Mouse (Mus musculus) embryonic facial prominence, embryonic 11.5 days (tissue): ENCODE data around the gene Dnal1. TPM values are rescaled to one million over a fixed set of nuclear protein-coding genes. Genes with fewer than 3 reads are reported as not detected.
"Not testable (repeated sequence)": the region's sequence is repeated elsewhere in the genome, so short reads cannot be mapped to it uniquely, and the experiment has no call there.

Source experiments
- ATAC-seq: fragments of 200-750 bp; cut with Nextera tagmentation; replicated peaks from 2 replicates; pipeline ENCODE4 v1.8.0; 2017; ENCODE audit warnings: low read depth; ENCODE audit not compliant: insufficient number of reproducible peaks, low FRiP score, low TSS enrichment
- DNase-seq: peaks from one replicate; pipeline ENCODE4 v3.0.0-alpha.2; 2015; ENCODE audit warnings: low spot score
- H3K27ac ChIP-seq: fragments of 300-500 bp; sonication (generic); replicated peaks from 2 replicates; pipeline ENCODE4 v1.5.1; 2014; ENCODE audit warnings: mild to moderate bottlenecking, low read depth, low read length, control low read depth
- H3K27me3 ChIP-seq: fragments of 300-500 bp; sonication (generic); 2 replicates; pipeline ENCODE4 v1.6.1; 2014; ENCODE audit warnings: mild to moderate bottlenecking, low read length, moderate library complexity, mixed read lengths; ENCODE audit not compliant: control insufficient read depth, insufficient read depth
- H3K36me3 ChIP-seq: fragments of 300-500 bp; sonication (generic); replicated peaks from 2 replicates; pipeline ENCODE4 v1.6.1; 2014; ENCODE audit warnings: low read depth, mild to moderate bottlenecking, low read length, moderate library complexity, mixed read lengths; ENCODE audit not compliant: control insufficient read depth, insufficient read depth
- H3K4me1 ChIP-seq: fragments of 300-500 bp; sonication (generic); 2 replicates; pipeline ENCODE4 v1.6.1; 2014; ENCODE audit warnings: low read length, mixed read lengths; ENCODE audit not compliant: control insufficient read depth, insufficient read depth
- H3K4me2 ChIP-seq: fragments of 300-500 bp; sonication (generic); 2 replicates; pipeline ENCODE4 v1.6.1; 2014; ENCODE audit warnings: low read depth, mild to moderate bottlenecking, control low read depth, low read length, moderate library complexity
- H3K4me3 ChIP-seq: fragments of 300-500 bp; sonication (generic); 2 replicates; pipeline ENCODE4 v1.5.1; 2014; ENCODE audit warnings: low read depth, low read length, control low read depth
- H3K9ac ChIP-seq: fragments of 300-500 bp; sonication (generic); replicated peaks from 2 replicates; pipeline ENCODE4 v1.6.1; 2014; ENCODE audit warnings: mild to moderate bottlenecking, control low read depth, low read length
- H3K9me3 ChIP-seq: fragments of 300-500 bp; sonication (generic); replicated peaks from 2 replicates; pipeline ENCODE4 v1.6.1; 2016; ENCODE audit warnings: mild to moderate bottlenecking, low read length, inconsistent platforms, mixed read lengths; ENCODE audit not compliant: control insufficient read depth
- whole genome bisulfite sequencing: fragments of 180-500 bp; shearing (Covaris S2); extraction: QIAGEN DNeasy Blood & Tissue Kit; methylation state at CpG from one replicate; pipeline ENCODE4 v1.1.7; 2014; 5-methylcytosine and 5-hydroxymethylcytosine counted together
- polyA plus RNA-seq: library from polyadenylated mRNA; unstranded; fragments of >200 nt; fragmentation: Nextera tagmentation; extraction: Ambion mirVana; gene quantifications from 2 replicates; pipeline ENCODE4 v1.2.1, GENCODE M21; 2014

The Dnal1 gene
- polyA plus RNA-seq, 1 experiment from 2014 or later: 6.8 TPM

- no peak overlapping the region for H3K9ac ChIP-seq
- no peaks in the 10 kb centered on the region for H3K36me3 ChIP-seq
- no peaks in the 10 kb centered on the region for H3K9me3 ChIP-seq
- no peaks in the 10 kb centered on the region for H3K27me3 ChIP-seq
- DNase-seq (no peak), ATAC-seq (no peak)
- H3K27ac ChIP-seq: no peak overlapping the region
- no peak overlapping the region for H3K4me3 ChIP-seq
- no peaks in the 10 kb centered on the region for H3K4me1 ChIP-seq
- H3K4me2 ChIP-seq: no peak overlapping the region
- WGBS: 65% methylated on average over 2 of the region's 2 CpGs
Measured at GRCm38 (mm10) chr12:84083842-84084241, 30.3 kb upstream of the Dnal1 start.

GRCm38 (mm10) chr12:84084581-84084980 is 29.6 kb upstream of the Dnal1 start:
- H3K4me1 ChIP-seq: no peaks in the 10 kb centered on the region
- H3K27ac ChIP-seq: no peak overlapping the region
- H3K27me3 ChIP-seq: no peaks in the 10 kb centered on the region
- ATAC-seq: no peak
- no peaks in the 10 kb centered on the region for H3K36me3 ChIP-seq
- no peak overlapping the region for H3K9ac ChIP-seq
- H3K4me2 ChIP-seq: no peak overlapping the region
- WGBS: 82% methylated on average over 4 of the region's 4 CpGs
- H3K9me3 ChIP-seq: no peaks in the 10 kb centered on the region
- DNase-seq: no peak
- H3K4me3 ChIP-seq: no peak overlapping the region

DNA sequence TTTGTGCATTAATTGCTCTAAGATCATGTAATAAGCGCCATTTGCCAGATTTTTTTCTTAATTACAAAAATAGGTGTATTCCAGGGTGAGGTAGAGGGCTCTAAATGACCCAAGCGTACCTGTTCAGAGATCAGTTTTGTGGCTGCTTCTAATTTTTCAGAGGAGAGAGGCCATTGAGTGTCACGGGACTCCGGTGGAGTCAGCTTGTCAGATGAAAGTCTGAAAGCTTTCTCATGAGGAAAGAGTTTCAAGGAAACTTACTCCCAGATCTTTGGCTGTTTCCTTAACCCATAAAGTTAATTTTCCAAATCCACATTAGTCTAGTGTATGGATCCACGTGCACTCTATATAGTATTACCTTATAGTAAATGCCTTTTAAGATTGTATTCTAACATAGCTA is 19.5 kb upstream of the Dnal1 start:
- not testable (repeated sequence) for H3K27me3 ChIP-seq, H3K27ac ChIP-seq, H3K4me3 ChIP-seq, ATAC-seq, H3K36me3 ChIP-seq, DNase-seq, H3K4me1 ChIP-seq, H3K4me2 ChIP-seq, H3K9ac ChIP-seq, H3K9me3 ChIP-seq
- 84% methylated on average over 5 of the region's 5 CpGs for WGBS

DNA sequence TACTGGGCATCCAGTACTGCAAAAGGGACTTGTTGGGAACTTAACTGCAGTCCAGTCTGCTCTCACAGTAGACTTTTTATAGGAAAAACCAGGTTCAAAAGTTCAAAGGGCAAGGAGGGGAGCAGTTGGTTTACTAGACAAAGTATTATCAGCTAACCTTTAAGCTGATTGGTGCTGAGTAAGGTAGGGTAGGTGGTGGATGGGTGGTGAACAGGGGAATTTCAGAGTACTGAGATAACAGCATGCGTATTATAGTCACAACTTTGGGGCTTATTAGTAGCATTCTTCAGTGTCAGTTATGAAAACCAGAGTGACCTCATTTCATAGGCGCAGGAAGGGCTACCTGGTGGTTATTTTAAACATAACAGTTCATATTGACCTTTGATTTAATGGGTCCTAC is 14.6 kb upstream of the Dnal1 start:
- Histone ChIP-seq H3K27ac (no peak overlapping the region), H3K4me1 (no peaks in the 10 kb centered on the region), H3K27me3 (no peaks in the 10 kb centered on the region), H3K36me3 (no peaks in the 10 kb centered on the region), H3K9ac (no peak overlapping the region), H3K4me3 (no peak overlapping the region), H3K9me3 (no peaks in the 10 kb centered on the region), H3K4me2 (no peak overlapping the region)
- 94% methylated on average over 2 of the region's 2 CpGs for WGBS
- DNase-seq: no peak
- no peak for ATAC-seq

- Histone ChIP-seq H3K27me3 (no peaks in the 10 kb centered on the region), H3K4me2 (no peak overlapping the region; the same call in 1 of the 2 replicates), H3K27ac (no peak overlapping the region), H3K9ac (no peak overlapping the region), H3K4me1 (no peaks in the 10 kb centered on the region), H3K4me3 (no peak overlapping the region), H3K9me3 (no peaks in the 10 kb centered on the region), H3K36me3 (no peaks in the 10 kb centered on the region)
- 50% methylated on average over 1 of the region's 1 CpGs for WGBS
- DNase-seq (no peak), ATAC-seq (no peak)
Measured at GRCm38 (mm10) chr12:84100071-84100470, 14.1 kb upstream of the Dnal1 start.

DNA sequence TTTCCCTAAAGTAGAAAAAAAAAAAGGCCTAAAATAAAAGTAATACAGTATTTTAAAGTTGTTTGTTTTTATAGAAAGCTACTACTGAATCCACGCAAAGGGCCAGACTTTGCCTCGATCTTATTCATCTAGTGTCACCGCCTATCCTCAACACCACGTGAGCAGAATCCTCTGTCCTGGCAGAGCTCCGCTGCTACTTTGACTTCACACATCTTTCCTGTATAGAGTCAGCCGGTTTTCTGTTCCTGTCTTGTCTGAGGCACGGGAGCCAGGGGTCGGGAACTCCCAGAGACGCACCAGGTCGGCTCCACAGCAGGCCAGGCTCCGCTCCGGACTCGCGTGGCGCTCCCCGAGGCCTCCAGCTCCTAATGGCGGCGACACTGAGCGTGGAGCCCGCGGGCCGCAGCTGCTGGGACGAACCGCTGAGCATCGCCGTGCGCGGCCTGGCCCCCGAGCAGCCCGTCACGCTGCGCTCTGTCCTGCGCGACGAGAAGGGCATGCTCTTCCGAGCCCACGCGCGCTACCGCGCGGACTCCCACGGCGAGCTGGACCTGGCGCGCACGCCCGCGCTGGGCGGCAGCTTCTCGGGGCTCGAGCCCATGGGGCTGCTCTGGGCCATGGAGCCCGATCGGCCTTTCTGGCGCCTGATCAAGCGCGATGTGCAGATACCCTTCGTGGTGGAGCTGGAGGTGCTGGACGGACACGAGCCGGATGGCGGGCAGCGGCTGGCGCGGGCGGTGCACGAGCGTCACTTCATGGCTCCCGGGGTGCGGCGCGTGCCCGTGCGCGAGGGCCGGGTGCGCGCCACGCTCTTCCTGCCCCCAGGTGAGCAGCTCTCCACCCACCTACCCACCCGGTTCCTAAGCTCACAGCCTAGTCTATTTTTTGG is 13.3 kb upstream of the Dnal1 start, which contains the start of gene Acot6:
Gene Acot6 (plus strand): TSS at position 51 of the 889 bp plus-strand sequence.
- WGBS: under 1% methylated on average over 66 of the region's 80 CpGs
- H3K36me3 ChIP-seq, H3K4me1 ChIP-seq, H3K27me3 ChIP-seq, H3K27ac ChIP-seq, H3K9me3 ChIP-seq: not testable (repeated sequence)
- peak within 1 kb of the TSS; percentile 84 for H3K4me2 ChIP-seq
- H3K9ac ChIP-seq: peak within 1 kb of the TSS; percentile 71
- ATAC-seq (peak; percentile 44), DNase-seq (peak; percentile 64)
- peak within 1 kb of the TSS; percentile 44 for H3K4me3 ChIP-seq

- no peaks in the 10 kb centered on the region for H3K27me3 ChIP-seq
- peak overlapping the region; percentile 84 for H3K4me2 ChIP-seq
- H3K4me1 ChIP-seq: no peaks in the 10 kb centered on the region
- H3K4me3 ChIP-seq: peak overlapping the region; percentile 44
- ATAC-seq (no peak), DNase-seq (no peak)
- 58% methylated on average over 2 of the region's 2 CpGs for WGBS
- H3K36me3 ChIP-seq: no peaks in the 10 kb centered on the region
- peak overlapping the region; percentile 71 for H3K9ac ChIP-seq
- no peaks in the 10 kb centered on the region for H3K9me3 ChIP-seq
- no peak overlapping the region for H3K27ac ChIP-seq
Measured at GRCm38 (mm10) chr12:84101493-84101845, 12.7 kb upstream of the Dnal1 start.

- no peaks in the 10 kb centered on the region for H3K9me3 ChIP-seq
- no peaks in the 10 kb centered on the region for H3K36me3 ChIP-seq
- ATAC-seq: no peak
- WGBS: 77% methylated on average over 3 of the region's 3 CpGs
- H3K4me1 ChIP-seq: no peaks in the 10 kb centered on the region
- no peak overlapping the region for H3K9ac ChIP-seq
- no peaks in the 10 kb centered on the region for H3K27me3 ChIP-seq
- no peak overlapping the region for H3K27ac ChIP-seq
- no peak overlapping the region for H3K4me3 ChIP-seq
- H3K4me2 ChIP-seq: no peak overlapping the region
- DNase-seq: no peak
Measured at GRCm38 (mm10) chr12:84107012-84107411, 7.2 kb upstream of the Dnal1 start.
